Mouse (Mus musculus) liver, embryonic 11.5 days (tissue): Measurements from ENCODE around the gene Fgd2. TPM values are rescaled to one million over a fixed set of nuclear protein-coding genes. Genes with fewer than 3 reads are reported as not detected.

Experiments used
- ATAC-seq: fragments of 200-750 bp; cut with Nextera tagmentation; replicated peaks from 2 replicates; pipeline ENCODE4 v1.8.0; 2017; ENCODE audit warnings: moderate number of reproducible peaks, mild to moderate bottlenecking, moderate TSS enrichment, moderate library complexity; ENCODE audit not compliant: low FRiP score
- DNase-seq: peaks from one replicate; pipeline ENCODE4 v3.0.0-alpha.2; 2017; ENCODE audit warnings: low spot score
- H3K27ac ChIP-seq: fragments of 300-500 bp; sonication (generic); 2 replicates; pipeline ENCODE4 v1.5.1; 2014; ENCODE audit warnings: mild to moderate bottlenecking, low read depth, low read length, control low read depth
- H3K27me3 ChIP-seq: fragments of 300-500 bp; sonication (generic); replicated peaks from 2 replicates; pipeline ENCODE4 v1.6.1; 2014; ENCODE audit warnings: low read length, mixed read lengths; ENCODE audit not compliant: control insufficient read depth, insufficient read depth
- H3K36me3 ChIP-seq: fragments of 300-500 bp; sonication (generic); 2 replicates; pipeline ENCODE4 v1.6.1; 2014; ENCODE audit warnings: mild to moderate bottlenecking, low read length, moderate library complexity, mixed read lengths; ENCODE audit not compliant: control insufficient read depth, insufficient read depth
- H3K4me1 ChIP-seq: fragments of 300-500 bp; sonication (generic); replicated peaks from 2 replicates; pipeline ENCODE4 v1.6.1; 2014; ENCODE audit warnings: low read length, mixed read lengths; ENCODE audit not compliant: control insufficient read depth, insufficient read depth
- H3K4me2 ChIP-seq: fragments of 300-500 bp; sonication (generic); 2 replicates; pipeline ENCODE4 v1.6.1; 2014; ENCODE audit warnings: mild to moderate bottlenecking, control low read depth, moderate library complexity
- H3K4me3 ChIP-seq: fragments of 300-500 bp; sonication (generic); 2 replicates; pipeline ENCODE4 v1.5.1; 2014; ENCODE audit warnings: low read depth, low read length, control low read depth
- H3K9ac ChIP-seq: fragments of 300-500 bp; sonication (generic); 2 replicates; pipeline ENCODE4 v1.6.1; 2014; ENCODE audit warnings: low read depth, low read length, control low read depth
- H3K9me3 ChIP-seq: fragments of 300-500 bp; sonication (generic); 2 replicates; pipeline ENCODE4 v1.6.1; 2016; ENCODE audit warnings: low read length, inconsistent platforms, mixed read lengths; ENCODE audit not compliant: control insufficient read depth
- WGBS: fragments of 180-500 bp; shearing (Covaris S2); extraction: QIAGEN DNeasy Blood & Tissue Kit; methylation state at CpG from one replicate; pipeline ENCODE4 v1.1.7; 2014; 5-methylcytosine and 5-hydroxymethylcytosine counted together
- polyA plus RNA-seq: library from polyadenylated mRNA; unstranded; fragments of >200 nt; fragmentation: Nextera tagmentation; extraction: Ambion mirVana; gene quantifications from 2 replicates; pipeline ENCODE4 v1.2.1, GENCODE M21; 2014

Fgd2 gene
- polyA plus RNA-seq, 1 experiment from 2014 or later = 6.7 TPM

- Histone ChIP-seq H3K9me3 (no peaks in the 10 kb centered on the region), H3K4me1 (peaks cover 15% of the 10 kb centered on the region), H3K4me3 (no peak overlapping the region), H3K9ac (no peak overlapping the region), H3K27me3 (peaks cover 8% of the 10 kb centered on the region; the same call in 1 of the 2 replicates), H3K4me2 (no peak overlapping the region), H3K36me3 (no peaks in the 10 kb centered on the region), H3K27ac (no peak overlapping the region)
- DNase-seq (no peak), ATAC-seq (no peak)
- WGBS = 59% methylated on average over 5 of the region's 5 CpGs
Measured at GRCm38 (mm10) chr17:29416757-29417156, 56.0 kb downstream of the Fgd2 start.

- no peaks in the 10 kb centered on the region for H3K36me3 ChIP-seq
- DNase-seq (no peak), ATAC-seq (no peak)
- H3K4me3 ChIP-seq = no peak overlapping the region
- H3K9me3 ChIP-seq = no peaks in the 10 kb centered on the region
- H3K27me3 ChIP-seq = peaks cover 8% of the 10 kb centered on the region; the same call in 1 of the 2 replicates
- no peak overlapping the region for H3K27ac ChIP-seq
- H3K9ac ChIP-seq = no peak overlapping the region
- no peak overlapping the region for H3K4me2 ChIP-seq
- 67% methylated on average over 3 of the region's 3 CpGs for WGBS
- H3K4me1 ChIP-seq = peaks cover 15% of the 10 kb centered on the region
Measured at GRCm38 (mm10) chr17:29418758-29419380, 58.2 kb downstream of the Fgd2 start.

GRCm38 (mm10) chr17:29419976-29420739 is 59.4 kb downstream of the Fgd2 start:
- peaks cover 15% of the 10 kb centered on the region for H3K4me1 ChIP-seq
- H3K4me3 ChIP-seq = no peak overlapping the region
- 53% methylated on average over 12 of the region's 12 CpGs for WGBS
- ATAC-seq = no peak
- no peak for DNase-seq
- no peak overlapping the region for H3K4me2 ChIP-seq
- H3K36me3 ChIP-seq = no peaks in the 10 kb centered on the region
- peaks cover 8% of the 10 kb centered on the region; the same call in 1 of the 2 replicates for H3K27me3 ChIP-seq
- H3K9ac ChIP-seq = no peak overlapping the region
- H3K9me3 ChIP-seq = no peaks in the 10 kb centered on the region
- H3K27ac ChIP-seq = no peak overlapping the region

- Histone ChIP-seq H3K9me3 (no peaks in the 10 kb centered on the region), H3K4me3 (no peak overlapping the region), H3K27me3 (no peaks in the 10 kb centered on the region), H3K36me3 (no peaks in the 10 kb centered on the region), H3K4me2 (no peak overlapping the region), H3K4me1 (peaks cover 11% of the 10 kb centered on the region), H3K9ac (no peak overlapping the region), H3K27ac (no peak overlapping the region)
- WGBS = 75% methylated on average over 3 of the region's 3 CpGs
- no peak for DNase-seq
- ATAC-seq = no peak
Measured at GRCm38 (mm10) chr17:29421319-29421718, 60.6 kb downstream of the Fgd2 start.

GRCm38 (mm10) chr17:29422337-29422736 is 61.6 kb downstream of the Fgd2 start:
- no peak overlapping the region for H3K9ac ChIP-seq
- H3K27me3 ChIP-seq = no peaks in the 10 kb centered on the region
- H3K36me3 ChIP-seq = no peaks in the 10 kb centered on the region
- H3K4me1 ChIP-seq = peaks cover 9% of the 10 kb centered on the region; the same call in 1 of the 2 replicates
- H3K4me3 ChIP-seq = no peak overlapping the region
- H3K4me2 ChIP-seq = no peak overlapping the region
- no peak for DNase-seq
- WGBS = 88% methylated on average over 6 of the region's 6 CpGs
- ATAC-seq = no peak
- no peak overlapping the region for H3K27ac ChIP-seq
- no peaks in the 10 kb centered on the region for H3K9me3 ChIP-seq

DNA sequence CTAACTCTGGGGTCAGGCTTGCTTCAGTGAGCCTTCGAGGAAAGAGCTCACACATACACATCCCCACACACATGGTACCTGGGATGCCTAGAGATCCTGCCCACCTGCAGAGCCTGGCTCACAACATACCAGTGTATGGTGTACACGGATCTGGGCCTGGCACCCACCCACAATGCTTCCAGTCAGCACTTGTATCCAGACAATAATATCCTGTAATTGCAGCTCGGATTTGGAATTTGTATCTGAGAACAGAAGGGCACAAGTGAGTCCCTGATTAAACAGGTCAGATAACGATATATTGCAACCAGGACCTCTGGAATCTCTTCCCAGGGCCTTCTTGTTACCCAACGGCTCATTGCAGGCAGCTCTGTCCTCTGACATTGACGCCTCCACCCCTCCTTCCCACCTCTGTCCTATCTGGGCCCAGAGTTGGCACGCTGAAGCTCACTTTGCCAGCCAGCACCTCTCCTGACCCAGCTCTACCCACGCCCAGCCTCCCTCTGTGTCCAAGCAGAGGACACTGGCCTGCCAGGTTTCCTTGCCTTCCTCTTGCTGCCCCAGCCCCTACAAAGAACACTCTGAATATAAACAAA is 62.3 kb downstream of the Fgd2 start:
- DNase-seq (no peak), ATAC-seq (no peak)
- no peak overlapping the region for H3K4me3 ChIP-seq
- no peak overlapping the region for H3K27ac ChIP-seq
- peaks cover 12% of the 10 kb centered on the region for H3K4me1 ChIP-seq
- no peak overlapping the region for H3K4me2 ChIP-seq
- no peaks in the 10 kb centered on the region for H3K36me3 ChIP-seq
- no peaks in the 10 kb centered on the region for H3K9me3 ChIP-seq
- no peak overlapping the region for H3K9ac ChIP-seq
- WGBS = 80% methylated on average over 8 of the region's 8 CpGs
- H3K27me3 ChIP-seq = no peaks in the 10 kb centered on the region

- H3K27ac ChIP-seq = no peak overlapping the region
- DNase-seq = no peak
- 91% methylated on average over 2 of the region's 2 CpGs for WGBS
- no peaks in the 10 kb centered on the region for H3K27me3 ChIP-seq
- H3K4me3 ChIP-seq = no peak overlapping the region
- no peaks in the 10 kb centered on the region for H3K36me3 ChIP-seq
- no peak for ATAC-seq
- H3K4me1 ChIP-seq = peaks cover 18% of the 10 kb centered on the region
- no peak overlapping the region for H3K4me2 ChIP-seq
- H3K9me3 ChIP-seq = no peaks in the 10 kb centered on the region
- H3K9ac ChIP-seq = no peak overlapping the region
Measured at GRCm38 (mm10) chr17:29423991-29424390, 63.3 kb downstream of the Fgd2 start.

DNA sequence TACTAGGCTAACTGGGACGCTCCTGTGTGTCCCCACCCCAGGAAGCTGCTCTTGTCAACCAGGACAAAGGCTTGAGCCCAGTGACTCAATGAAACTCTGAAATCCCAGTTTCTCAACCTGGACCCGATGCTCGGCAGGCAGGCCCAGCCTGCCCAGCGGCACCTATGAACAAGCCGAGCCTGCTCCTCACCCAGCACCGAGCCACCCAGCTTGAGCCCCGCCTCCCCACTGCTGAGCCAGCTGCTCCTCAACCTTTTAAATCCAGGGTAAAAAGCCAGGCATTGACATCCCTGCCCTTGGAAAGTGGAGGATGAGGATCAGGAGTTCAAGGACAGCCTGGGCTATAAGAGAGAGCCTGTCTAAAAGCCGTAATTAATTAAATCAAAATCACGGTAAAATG is 64.6 kb downstream of the Fgd2 start:
- peaks cover 14% of the 10 kb centered on the region for H3K4me1 ChIP-seq
- ATAC-seq = no peak

More for the DNA sequence above, 64.6 kb downstream of the Fgd2 start:
- no peaks in the 10 kb centered on the region for H3K9me3 ChIP-seq
- H3K4me3 ChIP-seq = no peak overlapping the region
- no peaks in the 10 kb centered on the region for H3K27me3 ChIP-seq
- no peaks in the 10 kb centered on the region for H3K36me3 ChIP-seq
- no peak overlapping the region for H3K4me2 ChIP-seq
- WGBS = 77% methylated on average over 9 of the region's 9 CpGs
- DNase-seq = no peak
- H3K27ac ChIP-seq = no peak overlapping the region
- H3K9ac ChIP-seq = no peak overlapping the region
